Comparison of ENCODE assay signal across 8 mouse cellular contexts in genomic region chr4:152115921-152116612, GRCm38 (mm10). TPM values are rescaled to one million over a fixed set of nuclear protein-coding genes. Genes with fewer than 3 reads are reported as not detected.
A peak's percentile ranks its signal among the peaks of the same experiment; 100 is the strongest.
DNase-seq lines count a peak whose midpoint lies in the region; ATAC-seq lines count a peak whose summit lies in the region.

Gene Tnfrsf25, plus strand, starts transcription at chr4:152115934.

- ATAC-seq in liver, embryonic 11.5 days (replicated peaks; ENCODE audit: low FRiP score): 0 out of 2 replicates have a peak, but pooled peaks have one; percentile 9
- no peak for ATAC-seq in embryonic facial prominence, embryonic 15.5 days (ENCODE audit: insufficient number of reproducible peaks, low FRiP score, low TSS enrichment, low read depth)
- ATAC-seq in limb, embryonic 11.5 days (ENCODE audit: insufficient number of reproducible peaks, low FRiP score, low TSS enrichment, low read depth): peak; percentile 33
- ATAC-seq in neural tube, embryonic 14.5 days (ENCODE audit: low read depth): no peak
- ATAC-seq in erythroid progenitor cell, adult 5-6 weeks (replicated peaks; ENCODE audit: low FRiP score, poor library complexity, severe bottlenecking): no peak

- WGBS in liver, embryonic 11.5 days: 3% methylated on average over 30 of the region's 30 CpGs
- 4% methylated on average over 30 of the region's 30 CpGs for WGBS in embryonic facial prominence, embryonic 15.5 days
- 2% methylated on average over 30 of the region's 30 CpGs for WGBS in limb, embryonic 11.5 days
- WGBS in neural tube, embryonic 14.5 days: 3% methylated on average over 30 of the region's 30 CpGs

- H3K4me2 ChIP-seq in liver, embryonic 11.5 days: peak within 1 kb of the TSS; percentile 63
- H3K4me2 ChIP-seq in embryonic facial prominence, embryonic 15.5 days (replicated peaks): peak within 1 kb of the TSS; percentile 31
- peak within 1 kb of the TSS; percentile 41 for H3K4me2 ChIP-seq in limb, embryonic 11.5 days (ENCODE audit: low read depth, severe bottlenecking)
- H3K4me2 ChIP-seq in neural tube, embryonic 14.5 days (ENCODE audit: low read depth, low read length): 0 out of 2 replicates have a peak within 1 kb of the TSS, but pooled peaks have one; percentile 6

- peaks cover 72% of the 10 kb centered on the region for H3K27me3 ChIP-seq in liver, embryonic 11.5 days (replicated peaks; ENCODE audit: control insufficient read depth, insufficient read depth, low read length)
- H3K27me3 ChIP-seq in embryonic facial prominence, embryonic 15.5 days: peaks cover 62% of the 10 kb centered on the region
- peaks cover 53% of the 10 kb centered on the region for H3K27me3 ChIP-seq in limb, embryonic 11.5 days (ENCODE audit: control insufficient read depth, insufficient read depth, low read length)
- peaks cover 50% of the 10 kb centered on the region for H3K27me3 ChIP-seq in neural tube, embryonic 14.5 days (ENCODE audit: control insufficient read depth, insufficient read depth, low read length)

- no peak within 1 kb of the TSS for H3K27ac ChIP-seq in liver, embryonic 11.5 days (ENCODE audit: low read depth, low read length)
- no peak within 1 kb of the TSS for H3K27ac ChIP-seq in embryonic facial prominence, embryonic 15.5 days (replicated peaks)
- H3K27ac ChIP-seq in limb, embryonic 11.5 days (replicated peaks; ENCODE audit: low read depth, low read length): no peak within 1 kb of the TSS
- no peak within 1 kb of the TSS for H3K27ac ChIP-seq in neural tube, embryonic 14.5 days (ENCODE audit: low read depth, low read length)

- peak within 1 kb of the TSS; percentile 52 for H3K9ac ChIP-seq in liver, embryonic 11.5 days (ENCODE audit: low read depth, low read length)
- no peak within 1 kb of the TSS for H3K9ac ChIP-seq in embryonic facial prominence, embryonic 15.5 days
- peak within 1 kb of the TSS; percentile 32 for H3K9ac ChIP-seq in limb, embryonic 11.5 days (ENCODE audit: low read length)
- 0 out of 2 replicates have a peak within 1 kb of the TSS, but pooled peaks have one; percentile 21 for H3K9ac ChIP-seq in neural tube, embryonic 14.5 days (replicated peaks; ENCODE audit: low read depth, low read length)

- H3K36me3 ChIP-seq in liver, embryonic 11.5 days (ENCODE audit: control insufficient read depth, insufficient read depth, low read length): 0 out of 2 replicates have a peak, but pooled peaks cover 5% of the 10 kb centered on the region
- H3K36me3 ChIP-seq in embryonic facial prominence, embryonic 15.5 days: peaks cover 39% of the 10 kb centered on the region
- peaks cover 5% of the 10 kb centered on the region; the same call in 1 of the 2 replicates for H3K36me3 ChIP-seq in limb, embryonic 11.5 days (ENCODE audit: control insufficient read depth, insufficient read depth, low read length)
- peaks cover 5% of the 10 kb centered on the region; the same call in 1 of the 2 replicates for H3K36me3 ChIP-seq in neural tube, embryonic 14.5 days (ENCODE audit: control insufficient read depth, insufficient read depth, low read length)

- no peaks in the 10 kb centered on the region for H3K9me3 ChIP-seq in liver, embryonic 11.5 days (ENCODE audit: control insufficient read depth, low read length)
- H3K9me3 ChIP-seq in embryonic facial prominence, embryonic 15.5 days (replicated peaks): no peaks in the 10 kb centered on the region
- no peaks in the 10 kb centered on the region for H3K9me3 ChIP-seq in limb, embryonic 11.5 days (ENCODE audit: control insufficient read depth, low read length)
- H3K9me3 ChIP-seq in neural tube, embryonic 14.5 days (ENCODE audit: control insufficient read depth, low read length): no peaks in the 10 kb centered on the region

- H3K4me3 ChIP-seq in liver, embryonic 11.5 days (ENCODE audit: low read depth, low read length): peak within 1 kb of the TSS; percentile 11; the same call in 1 of the 2 replicates
- H3K4me3 ChIP-seq in embryonic facial prominence, embryonic 15.5 days (replicated peaks): peak within 1 kb of the TSS; percentile 13; the same call in 1 of the 2 replicates
- H3K4me3 ChIP-seq in limb, embryonic 11.5 days (ENCODE audit: low read depth, low read length): peak within 1 kb of the TSS; percentile 9; the same call in 1 of the 2 replicates
- H3K4me3 ChIP-seq in neural tube, embryonic 14.5 days (ENCODE audit: low read depth, low read length): peak within 1 kb of the TSS; percentile 1; the same call in 1 of the 2 replicates

- DNase-seq in liver, embryonic 11.5 days (ENCODE audit: low spot score): no peak
- no peak for DNase-seq in liver
- DNase-seq in limb, embryonic 11.5 days (ENCODE audit: low spot score): peak; percentile 54
- no peak for DNase-seq in adrenal gland, postnatal 36 days
- no peak for DNase-seq in urinary bladder, adult 2 months (ENCODE audit: low spot score)

- H3K4me1 ChIP-seq in liver, embryonic 11.5 days (replicated peaks; ENCODE audit: control insufficient read depth, insufficient read depth, low read length): peaks cover 35% of the 10 kb centered on the region
- peaks cover 32% of the 10 kb centered on the region for H3K4me1 ChIP-seq in embryonic facial prominence, embryonic 15.5 days
- peaks cover 26% of the 10 kb centered on the region for H3K4me1 ChIP-seq in limb, embryonic 11.5 days (ENCODE audit: control insufficient read depth, insufficient read depth, low read length)
- peaks cover 8% of the 10 kb centered on the region for H3K4me1 ChIP-seq in neural tube, embryonic 14.5 days (ENCODE audit: control insufficient read depth, insufficient read depth, low read length)

RNA-seq across cellular contexts. Expression of gene Tnfrsf25, which starts in this region (rescaled TPM):
- polyA plus RNA-seq in liver, embryonic 11.5 days (2014; fragmentation: Nextera tagmentation; extraction: Ambion mirVana): 0.90 and 1.3 TPM in 2 replicates
- polyA plus RNA-seq in embryonic facial prominence, embryonic 15.5 days (2015; fragmentation: Nextera tagmentation; extraction: Ambion mirVana): 1.5 and 2.0 TPM in 2 replicates
- 0.38 and 0.79 TPM in 2 replicates for polyA plus RNA-seq in limb, embryonic 11.5 days (2014; fragmentation: Nextera tagmentation; extraction: Ambion mirVana)
- polyA plus RNA-seq in neural tube, embryonic 14.5 days (2014; fragmentation: Nextera tagmentation; extraction: Ambion mirVana): 0.54 and 1.1 TPM in 2 replicates
- total RNA-seq in erythroid progenitor cell, adult 5-6 weeks (2015; ENCODE audit: low replicate concordance): not detected in 2 replicates
- 2.0 TPM in 1 of 2 replicates, not detected in the other for total RNA-seq in erythroid progenitor cell, adult 5-6 weeks (2017; ENCODE audit: low replicate concordance)
- total RNA-seq in adrenal gland, postnatal 36 days (2021): 1 to 10 TPM; 1.7 to 3.0 TPM
- 3.7 TPM in 2 replicates for polyA plus RNA-seq in urinary bladder, adult 2 months (2012; rRNA removed)

Comparison
In these comparisons a context has a peak if more than half of its experiments do, and no peak if none do; other contexts are left out.
1. Peak in DNase-seq, ATAC-seq, H3K4me3 ChIP-seq, H3K9ac ChIP-seq and H3K4me2 ChIP-seq in limb, embryonic 11.5 days; RNA of the gene not detected or under 1 TPM.
2. H3K4me2 ChIP-seq: peak in every context shown above with its lines; median percentile 63 in liver, embryonic 11.5 days; 41 in limb, embryonic 11.5 days; 31 in embryonic facial prominence, embryonic 15.5 days; 6 in neural tube, embryonic 14.5 days.